Mouse (Mus musculus): ENCODE measurements at regions not wholly inside any gene's neighbourhood (a gene's known extent, or its start where the extent isn't known, plus 50 kb on each side); places are given as distances from the start of the nearest gene placed in this dataset.

DNA sequence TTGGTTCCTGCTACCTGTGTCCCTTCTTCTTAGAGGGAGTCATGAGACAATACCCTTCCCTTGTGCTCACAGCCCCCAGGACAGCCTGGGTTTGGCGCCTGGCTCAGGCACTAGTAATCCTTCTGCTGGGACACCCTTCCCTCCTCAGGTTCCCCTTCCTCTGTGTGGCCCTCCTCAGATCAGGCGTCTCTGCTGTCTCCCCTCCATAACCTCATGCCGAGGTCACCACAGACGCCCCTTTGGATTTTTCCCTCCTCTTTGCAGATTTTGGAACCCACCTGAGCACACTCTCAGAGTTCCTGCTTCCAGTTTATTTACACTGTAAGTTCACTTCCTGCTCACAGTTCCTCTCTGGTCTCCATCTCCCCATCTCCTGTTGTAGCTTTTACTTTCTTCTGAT lies 117.7 kb downstream of the 2410131K14Rik start:
- no peak for TF ChIP-seq POLR2A (IDR thresholded peaks at IDR 0.05; ENCODE audit: low read depth, low read length)
- TF ChIP-seq CTCF (IDR thresholded peaks at IDR 0.05; ENCODE audit: extremely low read depth, insufficient read depth, insufficient read length, insufficient replicate concordance): no peak
